Mouse (Mus musculus): Measurements from ENCODE around the gene Pyroxd2. TPM values are rescaled to one million over a fixed set of nuclear protein-coding genes. Genes with fewer than 3 reads are reported as not detected.
"Not testable (repeated sequence)": the region's sequence is repeated elsewhere in the genome, so short reads cannot be mapped to it uniquely, and the experiment has no call there.

The Pyroxd2 gene
- total RNA-seq (2021) = 1 to 10 TPM in 1 of 2 experiments, under 1 TPM in 1; 0.48 to 1.4 TPM
- long read RNA-seq, experiment 1, partial matches to known transcripts = 0 of 1 reads
- long read RNA-seq, experiment 1, other reads (novel, unspliced or antisense) = 1 of 1 reads
- long read RNA-seq, experiment 2, partial matches to known transcripts = 1 of 1 reads
- long read RNA-seq, experiment 2, other reads (novel, unspliced or antisense) = 0 of 1 reads

- Histone ChIP-seq H3K4me3 (peak within 1 kb of the TSS; percentile 74), H3K27ac (peak within 1 kb of the TSS; percentile 84)
- no peak for TF ChIP-seq CTCF (IDR thresholded peaks at IDR 0.05)
- DNase-seq = peak; percentile 85
- intact Hi-C loops (cut with DNase I) = no loop called here
Observed at GRCm38 (mm10) chr19:42752363-42752931, at the start of gene Pyroxd2. Gene Pyroxd2, minus strand, starts transcription at chr19:42752775.

GRCm38 (mm10) chr19:42797866-42798265 lies 45.3 kb upstream of the Pyroxd2 start:
- no peak overlapping the region for H3K27ac ChIP-seq
- no peak overlapping the region for H3K4me3 ChIP-seq
- intact Hi-C loops (cut with DNase I) = loop anchor here (5.0 kb wide), 1 partner anchor 514 kb away; no protein-coding TSS in a partner anchor
- TF ChIP-seq CTCF (IDR thresholded peaks at IDR 0.05) = no peak
- DNase-seq = no peak

- no peak for TF ChIP-seq CTCF (IDR thresholded peaks at IDR 0.05)
- intact Hi-C loops (cut with DNase I) = loop anchor here (5.0 kb wide), 1 partner anchor 516 kb away; no protein-coding TSS in a partner anchor
Observed at GRCm38 (mm10) chr19:42795801-42796200, 43.2 kb upstream of the Pyroxd2 start.

DNA sequence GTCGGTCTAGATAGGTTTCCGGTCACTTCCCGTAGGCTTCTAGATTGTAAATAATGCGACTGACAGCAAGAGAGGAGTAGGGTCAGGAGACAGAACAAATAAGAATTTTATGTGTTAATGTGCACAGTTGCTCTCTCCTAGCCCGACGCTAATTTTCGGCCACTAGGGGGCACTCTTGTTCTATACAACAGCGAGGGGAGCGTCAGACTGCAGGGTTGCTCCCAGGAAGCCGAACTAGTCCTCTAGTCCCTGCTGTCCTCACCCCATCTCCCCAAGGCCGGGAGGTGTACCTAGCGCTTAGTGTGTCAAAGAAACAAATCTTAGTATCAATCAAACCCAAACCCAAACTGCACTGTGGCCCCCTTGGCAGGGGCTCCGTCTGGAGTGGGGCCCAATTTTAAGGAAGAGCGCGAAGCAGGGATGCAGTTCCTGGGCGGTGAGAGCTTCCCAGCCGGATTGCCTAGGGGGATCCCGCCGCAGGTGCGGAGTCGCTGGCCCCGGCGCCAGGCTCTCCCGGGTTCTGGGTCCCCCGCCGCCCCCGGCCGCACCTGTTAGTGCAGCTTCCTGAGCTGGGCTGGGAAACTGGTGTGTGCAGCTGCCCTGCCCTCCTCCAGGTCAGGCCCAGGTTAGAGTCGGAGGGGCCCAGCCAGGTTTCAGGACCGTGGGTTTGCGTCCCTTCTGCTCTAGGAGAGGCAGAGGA lies 42.5 kb upstream of the Pyroxd2 start:
- DNase-seq = peak; percentile 84
- Histone ChIP-seq H3K27ac (0 out of 2 replicates have a peak overlapping the region, but pooled peaks have one; percentile 3), H3K4me3 (peak overlapping the region; percentile 61)
- peak; percentile 96 for TF ChIP-seq CTCF (IDR thresholded peaks at IDR 0.05)
- intact Hi-C loops (cut with DNase I) = loop anchor here (5.0 kb wide), 2 partner anchors 517 to 687 kb away; no protein-coding TSS in a partner anchor

More at GRCm38 (mm10) chr19:42795801-42796200, 43.2 kb upstream of the Pyroxd2 start:
- Histone ChIP-seq H3K27ac (no peak overlapping the region), H3K4me3 (peak overlapping the region; percentile 61; the same call in 1 of the 2 replicates)
- DNase-seq = no peak

DNA sequence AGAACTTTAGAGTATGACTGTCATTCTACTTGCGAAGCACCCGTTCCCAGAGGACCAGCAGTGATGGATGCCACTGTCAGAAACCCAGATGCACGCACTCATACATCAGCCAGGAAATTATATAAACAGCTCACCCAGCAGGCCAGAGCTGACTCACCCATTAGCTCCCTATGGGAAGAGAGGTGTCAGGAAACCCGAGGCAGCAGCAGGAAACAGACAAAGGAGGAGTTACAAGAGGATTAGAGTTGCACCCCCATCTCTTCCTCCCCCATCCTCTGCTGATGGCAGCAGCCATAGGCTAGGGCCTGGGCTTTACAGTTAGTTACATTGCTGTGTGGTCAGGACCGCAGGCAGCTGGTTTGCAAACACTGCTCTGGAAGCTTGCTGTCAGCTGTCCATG lies 35.7 kb upstream of the Pyroxd2 start:
- Histone ChIP-seq H3K27ac (no peak overlapping the region), H3K4me3 (no peak overlapping the region)
- TF ChIP-seq CTCF (IDR thresholded peaks at IDR 0.05) = no peak
- intact Hi-C loops (cut with DNase I) = no loop called here
- no peak for DNase-seq

DNA sequence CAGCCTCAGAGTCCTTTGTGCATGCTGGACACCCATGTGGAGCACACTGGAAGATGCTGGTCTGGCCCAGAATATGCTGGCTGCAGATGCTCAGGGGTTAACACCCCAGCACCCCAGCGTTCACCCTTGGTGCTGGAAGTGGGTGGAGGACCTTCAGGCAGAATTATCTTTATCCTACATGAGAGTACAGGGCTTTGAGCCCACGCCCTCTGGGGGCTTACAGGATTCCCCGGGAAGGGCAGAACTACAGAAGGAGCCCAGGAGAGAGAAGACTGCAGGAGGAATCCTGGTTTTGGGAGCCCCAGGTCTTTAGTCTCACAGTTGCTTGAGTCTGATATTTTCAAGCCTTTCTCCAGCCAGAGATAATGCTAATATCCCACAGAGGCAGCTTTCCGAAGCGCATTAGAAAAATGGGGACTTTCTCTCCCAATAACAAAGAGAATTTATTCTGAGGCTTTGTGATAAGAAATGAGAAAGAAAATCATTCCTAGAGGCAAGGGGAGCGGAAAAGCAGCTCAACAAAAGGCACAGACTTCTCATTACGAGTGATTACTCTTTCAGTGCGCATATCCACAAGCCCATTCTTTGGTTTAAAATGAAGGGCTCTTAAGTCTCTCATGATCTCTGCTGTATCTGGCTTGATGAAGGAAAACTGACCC lies 33.1 kb upstream of the Pyroxd2 start:
- Histone ChIP-seq H3K27ac (no peak overlapping the region), H3K4me3 (no peak overlapping the region)
- no peak for DNase-seq
- intact Hi-C loops (cut with DNase I) = no loop called here
- TF ChIP-seq CTCF (IDR thresholded peaks at IDR 0.05) = no peak

GRCm38 (mm10) chr19:42785129-42785528 lies 32.6 kb upstream of the Pyroxd2 start:
- no peak overlapping the region for H3K27ac ChIP-seq
- intact Hi-C loops (cut with DNase I) = no loop called here
- H3K4me3 ChIP-seq = no peak overlapping the region
- no peak for TF ChIP-seq CTCF (IDR thresholded peaks at IDR 0.05)
- DNase-seq = no peak

DNA sequence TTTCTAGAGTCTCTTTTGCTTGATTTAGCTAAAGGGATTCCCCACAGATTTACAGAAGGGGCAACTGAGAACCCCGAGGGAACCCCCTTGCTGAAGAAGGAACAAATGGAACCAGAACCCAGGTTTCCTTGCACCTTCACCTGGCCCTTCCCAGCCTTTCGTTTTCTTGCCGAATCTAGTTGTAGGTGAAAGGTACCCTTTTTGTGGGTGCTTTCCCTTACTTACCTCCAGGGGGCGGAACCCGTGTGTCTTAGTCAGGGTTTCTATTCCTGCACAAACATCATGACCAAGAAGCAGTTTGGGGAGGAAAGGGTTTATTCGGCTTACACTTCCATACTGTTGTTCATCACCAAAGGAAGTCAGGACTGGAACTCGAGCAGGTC lies 27.6 kb upstream of the Pyroxd2 start:
- intact Hi-C loops (cut with DNase I); DNase-seq: not testable (repeated sequence)
- H3K27ac ChIP-seq = peak overlapping the region; percentile 90
- peak overlapping the region; percentile 81 for H3K4me3 ChIP-seq

GRCm38 (mm10) chr19:42779531-42780155 lies 27.1 kb upstream of the Pyroxd2 start, which contains the start of gene Hps1:
Gene Hps1, minus strand, starts transcription at chr19:42779978.
- H3K27ac ChIP-seq = peak within 1 kb of the TSS; percentile 90
- no peak for TF ChIP-seq CTCF (IDR thresholded peaks at IDR 0.05)
- DNase-seq = peak; percentile 89
- peak within 1 kb of the TSS; percentile 81 for H3K4me3 ChIP-seq
- intact Hi-C loops (cut with DNase I) = loop anchor here (10.0 kb wide), 1 partner anchor 195 kb away; no protein-coding TSS in a partner anchor

DNA sequence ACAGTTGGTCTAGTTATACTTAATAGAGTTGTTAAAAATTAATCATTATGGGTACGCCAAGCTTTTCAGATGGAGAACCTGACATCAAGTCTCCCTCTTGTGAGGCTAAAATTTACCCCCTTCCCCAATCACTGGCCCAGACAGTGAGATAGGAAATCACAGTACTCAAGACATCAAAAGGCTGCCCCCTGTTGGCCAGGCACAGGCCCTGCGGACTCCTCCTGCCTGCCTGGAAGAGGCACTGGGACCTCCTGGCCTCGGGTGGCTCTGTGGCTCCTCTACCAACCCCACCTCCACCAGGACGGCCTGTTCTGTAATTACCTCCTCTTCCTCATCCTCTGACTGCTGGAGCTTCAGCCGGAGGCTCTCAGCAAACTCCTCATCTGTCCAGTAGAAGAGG lies 25.2 kb upstream of the Pyroxd2 start:
- peak; percentile 61 for DNase-seq
- TF ChIP-seq CTCF (IDR thresholded peaks at IDR 0.05) = peak; percentile 68
- intact Hi-C loops (cut with DNase I) = loop anchor here (10.0 kb wide), 1 partner anchor 193 kb away; no protein-coding TSS in a partner anchor

DNA sequence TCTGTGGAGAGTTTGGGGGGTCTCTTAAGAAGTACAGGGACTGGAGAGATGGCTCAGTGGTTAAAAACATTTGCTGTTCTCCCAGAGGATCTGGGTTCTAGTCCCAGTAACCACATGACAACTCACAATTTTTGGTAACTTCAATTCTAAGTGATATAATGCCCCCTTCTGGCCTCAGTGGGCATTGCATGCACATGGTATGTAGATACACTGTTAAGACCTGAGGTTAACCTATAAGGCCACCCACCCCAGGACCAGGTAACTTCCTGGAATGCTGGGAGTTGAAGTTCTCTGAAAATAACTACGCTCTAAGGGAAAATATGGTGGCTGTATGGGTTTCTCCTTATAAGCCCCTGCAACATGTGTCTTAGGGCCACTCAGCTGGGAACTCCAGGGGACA lies 24.2 kb upstream of the Pyroxd2 start:
- intact Hi-C loops (cut with DNase I) = loop anchor here (10.0 kb wide), 1 partner anchor 192 kb away; no protein-coding TSS in a partner anchor
- TF ChIP-seq CTCF (IDR thresholded peaks at IDR 0.05) = peak; percentile 59
- no peak for DNase-seq
- Histone ChIP-seq H3K4me3 (no peak overlapping the region), H3K27ac (no peak overlapping the region)

More for the DNA sequence above, 25.2 kb upstream of the Pyroxd2 start:
- Histone ChIP-seq H3K4me3 (no peak overlapping the region), H3K27ac (no peak overlapping the region)

Data from gastrocnemius, adult 2 months (tissue).